Mouse (Mus musculus) cerebellum, adult 9-10 months (tissue): Measurements from ENCODE around the gene Shisa3.

Source experiments
- DNase-seq: peaks from one replicate; pipeline ENCODE4 v3.0.0; 2022

The Shisa3 gene

DNA sequence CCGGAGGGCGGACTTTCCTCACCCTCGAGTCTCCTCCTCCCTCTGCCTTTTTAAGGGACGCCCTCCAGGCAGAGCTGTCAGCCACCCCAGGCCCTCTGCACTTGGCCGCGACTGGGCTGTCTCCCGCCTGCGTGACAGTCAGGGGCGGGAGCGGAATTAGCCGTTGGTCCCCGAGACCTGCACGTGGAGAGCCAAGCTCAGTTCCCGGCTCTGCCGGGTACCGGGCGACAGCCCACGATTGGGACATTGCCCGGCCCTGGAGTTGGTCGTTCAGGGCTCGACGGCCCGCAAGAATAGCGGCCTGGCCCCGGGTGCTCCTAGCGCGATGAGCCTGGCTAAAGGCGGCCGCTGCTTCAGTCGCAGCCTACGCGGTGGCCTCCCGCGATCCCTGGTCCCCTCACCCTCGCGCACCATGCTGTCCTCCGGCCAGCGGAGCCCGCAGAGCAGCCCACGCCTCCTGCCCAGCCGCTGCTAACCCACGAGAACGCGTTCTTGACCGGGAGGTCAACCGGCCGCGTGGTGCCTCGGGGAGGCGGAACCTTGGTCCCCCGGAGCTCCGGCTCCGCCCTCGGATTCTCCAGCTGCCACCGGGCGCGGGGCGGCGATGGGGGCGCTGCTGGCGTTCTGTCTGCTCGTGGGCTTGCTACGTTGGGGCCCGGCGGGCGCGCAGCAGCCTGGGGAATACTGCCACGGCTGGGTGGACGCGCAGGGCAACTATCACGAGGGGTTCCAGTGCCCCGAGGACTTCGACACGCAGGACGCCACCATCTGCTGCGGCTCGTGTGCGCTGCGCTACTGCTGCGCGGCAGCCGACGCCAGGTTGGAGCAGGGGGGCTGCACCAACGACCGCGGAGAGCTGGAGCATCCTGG lies at the start of gene Shisa3:
TSS of gene Shisa3 (plus strand) at position 79 of the 870 bp plus-strand sequence.
- DNase-seq = no peak

DNA sequence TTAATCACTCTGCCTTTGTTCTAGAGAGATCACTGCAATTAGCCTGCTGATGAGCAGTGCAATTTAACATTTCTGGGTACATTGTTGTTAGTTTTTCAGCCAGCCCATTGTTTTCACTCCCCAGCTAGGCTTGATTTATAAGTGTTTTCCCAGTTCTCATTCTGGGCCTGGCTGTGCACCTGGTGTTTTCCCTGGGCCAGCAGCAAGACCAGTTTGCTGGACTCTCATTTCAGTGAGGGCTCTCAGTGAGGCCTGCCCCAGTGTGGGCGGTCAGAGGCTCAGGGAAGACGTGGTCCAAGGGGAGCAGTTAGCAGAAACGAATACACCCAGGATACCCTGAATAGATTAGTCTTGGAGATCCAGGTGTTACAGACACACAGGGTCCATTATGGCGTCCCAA lies 49.0 kb upstream of the Shisa3 start:
- no peak for DNase-seq

DNA sequence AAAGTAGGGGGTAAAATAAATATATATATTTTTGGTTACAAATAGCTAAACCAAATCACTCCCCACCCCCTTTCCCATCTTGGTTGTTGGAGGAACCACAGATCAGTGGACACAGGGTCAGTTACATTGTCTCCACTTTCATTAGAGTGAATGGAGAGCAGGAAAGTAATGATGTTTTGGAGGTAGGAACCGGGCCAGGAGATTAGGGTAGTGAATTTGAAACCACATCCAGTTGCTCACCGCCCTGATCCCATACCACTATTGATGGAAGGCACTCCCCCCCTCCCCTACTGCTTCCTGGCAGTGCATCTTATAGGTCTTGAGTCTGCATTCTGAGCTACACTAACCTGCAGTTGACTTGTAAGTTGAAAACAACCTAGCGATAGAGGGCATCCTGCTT lies 48.6 kb upstream of the Shisa3 start:
- no peak for DNase-seq

DNA sequence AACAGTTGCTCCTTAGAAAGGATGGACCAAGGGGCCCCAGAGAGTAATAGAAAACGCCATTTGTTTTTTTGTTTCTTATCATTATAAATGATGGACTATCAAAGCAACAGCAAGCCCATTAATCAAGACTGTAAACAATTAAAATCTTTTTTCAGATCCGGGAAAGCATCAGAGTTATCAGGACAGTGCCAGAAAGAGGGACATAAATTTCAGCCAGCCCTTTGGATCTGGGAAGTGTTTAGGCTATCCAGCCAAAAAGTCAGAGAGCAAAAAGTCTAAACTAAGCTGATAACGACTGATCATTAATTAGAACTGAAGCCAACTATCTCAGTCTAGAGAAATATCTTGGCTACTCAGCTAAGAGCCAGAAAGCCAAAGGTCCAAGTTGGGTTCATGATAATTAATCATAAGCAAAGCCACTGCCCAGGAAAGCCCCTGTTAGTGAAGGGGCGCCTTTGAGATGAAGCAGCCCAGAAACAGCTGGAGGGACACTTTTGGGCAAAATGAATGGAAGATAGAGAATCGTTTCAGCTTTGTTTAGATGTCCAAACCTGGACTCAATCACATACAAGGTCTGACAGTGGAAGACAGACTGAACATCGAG lies 35.0 kb upstream of the Shisa3 start:
- DNase-seq = no peak

DNA sequence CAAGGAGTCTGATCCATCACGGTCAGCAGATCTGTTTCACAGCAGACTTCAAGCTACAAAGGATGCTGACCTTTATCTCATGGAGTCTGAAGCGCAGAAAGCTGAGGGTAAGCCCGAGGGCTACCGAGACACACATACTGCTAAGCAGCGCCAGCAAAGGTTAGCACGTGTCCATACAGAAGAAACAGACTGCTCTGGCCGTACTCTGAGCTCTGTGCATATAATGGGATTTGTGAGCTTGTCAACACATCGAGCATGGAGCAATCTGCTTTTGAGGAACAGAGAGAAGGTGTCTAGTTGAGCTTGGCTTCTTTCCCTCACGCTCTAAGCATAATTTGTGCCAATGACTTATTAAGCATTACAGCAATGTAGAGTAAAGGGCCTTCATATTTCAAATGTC lies 33.6 kb upstream of the Shisa3 start:
- DNase-seq = no peak

DNA sequence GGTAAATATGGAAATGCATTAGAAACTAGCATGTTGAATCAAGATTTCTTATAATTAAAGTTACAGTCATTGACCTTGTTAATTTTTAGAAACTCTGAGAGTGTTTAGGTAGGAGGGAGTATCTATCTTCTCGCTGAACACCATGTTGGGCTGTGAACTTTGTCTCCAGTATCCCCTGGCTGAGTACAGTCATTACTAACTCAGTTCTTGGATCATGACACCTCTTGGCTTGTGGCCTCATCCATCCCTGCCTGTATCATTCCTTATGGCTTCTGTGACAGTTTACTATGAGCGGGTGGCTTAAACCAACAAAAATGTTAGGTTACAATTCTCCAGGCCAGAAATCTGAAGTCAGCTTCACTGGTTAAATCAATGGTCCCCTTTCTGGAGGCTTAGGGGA lies 32.0 kb upstream of the Shisa3 start:
- no peak for DNase-seq

DNA sequence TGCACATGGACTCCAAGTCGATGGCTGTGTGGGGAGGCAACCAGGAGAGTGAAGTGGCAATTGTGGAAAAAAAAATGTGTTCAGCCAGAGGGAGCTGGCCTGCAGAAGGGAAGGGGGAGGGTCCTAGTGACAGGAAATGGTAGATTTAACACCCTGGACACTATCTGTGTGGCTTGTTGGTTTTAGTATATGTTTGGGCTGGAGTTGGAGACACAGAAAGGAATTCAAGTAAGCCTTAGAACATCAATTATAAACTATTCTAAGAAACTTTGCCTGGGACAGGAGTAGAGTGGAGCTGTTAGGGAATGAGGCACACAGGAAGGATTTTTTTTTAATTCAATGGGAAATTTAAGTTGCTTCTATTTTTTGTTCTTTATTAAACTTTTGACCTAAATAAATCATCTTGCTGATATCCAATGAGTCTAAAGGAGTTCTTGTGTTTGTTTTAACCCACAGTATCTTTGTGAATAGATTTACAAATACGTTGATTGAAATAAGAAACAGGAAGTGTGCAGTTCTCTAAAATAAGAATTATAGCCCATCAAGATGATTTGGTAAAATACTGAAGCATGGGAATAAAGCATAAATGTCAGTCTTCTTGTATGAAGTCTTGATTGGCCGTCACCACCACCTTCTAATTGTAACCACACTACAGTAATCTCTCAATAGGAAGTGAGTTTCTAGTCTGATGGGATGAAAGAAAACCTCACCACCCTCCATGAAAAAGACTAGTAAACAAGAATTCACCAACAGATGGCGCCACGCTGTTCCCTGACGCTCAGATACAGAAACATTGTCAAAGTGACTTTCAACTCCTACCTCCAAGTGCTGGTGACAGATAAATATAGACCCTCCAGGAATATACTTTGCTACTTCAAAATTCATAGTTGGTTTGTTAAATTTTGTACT lies 27.7 kb upstream of the Shisa3 start:
- no peak for DNase-seq

DNA sequence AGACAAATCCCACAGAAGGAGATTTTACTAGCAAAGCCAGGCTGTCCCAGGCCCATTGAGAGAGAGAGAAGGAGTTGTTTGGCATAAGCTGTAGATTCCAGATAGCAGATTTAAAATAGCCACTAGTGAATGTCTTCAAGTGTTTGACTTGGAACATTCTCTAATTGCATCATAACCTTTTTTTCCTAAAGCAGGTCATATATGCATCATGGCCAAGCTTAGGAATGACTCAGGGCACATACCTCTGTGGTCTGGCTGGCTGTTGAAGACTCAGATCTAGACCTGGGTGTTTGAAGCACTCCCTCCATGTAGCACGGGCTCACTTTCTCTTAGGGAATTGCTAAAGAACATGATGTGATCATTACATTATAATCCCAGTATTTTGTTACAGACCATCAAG lies 12.6 kb upstream of the Shisa3 start:
- DNase-seq = no peak

DNA sequence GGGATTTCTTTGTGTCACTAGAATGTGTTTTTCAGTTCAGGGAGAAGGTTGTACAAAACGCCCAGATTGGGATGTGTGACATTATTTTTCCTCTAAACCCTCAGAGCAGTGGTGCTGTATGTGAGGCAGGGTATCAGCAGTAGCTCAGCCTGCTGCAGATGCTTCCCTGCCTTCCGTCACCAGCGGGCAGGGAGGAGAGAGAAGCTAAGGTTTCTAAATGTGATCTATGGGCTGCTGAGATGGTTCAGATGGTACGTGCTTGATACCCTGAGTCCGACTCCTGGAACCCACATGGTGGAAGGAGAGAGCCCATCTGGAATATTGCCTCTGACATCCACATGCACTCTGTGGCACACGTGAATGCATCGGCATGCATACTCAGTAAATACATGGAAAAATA lies 12.1 kb upstream of the Shisa3 start:
- no peak for DNase-seq

DNA sequence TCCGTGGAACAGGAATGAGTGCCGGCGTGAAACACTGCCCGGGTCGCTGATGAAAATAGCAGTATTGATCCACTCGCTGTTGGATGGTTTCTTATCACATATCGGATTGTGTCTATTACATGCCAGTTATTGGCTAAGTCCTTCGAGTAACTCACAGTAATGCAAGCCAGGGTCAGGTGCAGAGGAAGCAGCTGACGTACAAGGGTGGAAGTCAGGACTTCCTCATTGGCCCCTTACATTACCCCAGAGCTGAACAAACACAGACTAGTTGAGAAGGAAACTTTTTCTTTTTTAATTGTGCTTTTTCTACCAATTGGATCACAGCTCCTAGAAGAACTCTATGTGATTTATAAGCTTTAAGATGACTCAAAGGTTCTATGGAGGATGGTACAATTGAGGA lies 7.7 kb upstream of the Shisa3 start:
- DNase-seq = no peak

DNA sequence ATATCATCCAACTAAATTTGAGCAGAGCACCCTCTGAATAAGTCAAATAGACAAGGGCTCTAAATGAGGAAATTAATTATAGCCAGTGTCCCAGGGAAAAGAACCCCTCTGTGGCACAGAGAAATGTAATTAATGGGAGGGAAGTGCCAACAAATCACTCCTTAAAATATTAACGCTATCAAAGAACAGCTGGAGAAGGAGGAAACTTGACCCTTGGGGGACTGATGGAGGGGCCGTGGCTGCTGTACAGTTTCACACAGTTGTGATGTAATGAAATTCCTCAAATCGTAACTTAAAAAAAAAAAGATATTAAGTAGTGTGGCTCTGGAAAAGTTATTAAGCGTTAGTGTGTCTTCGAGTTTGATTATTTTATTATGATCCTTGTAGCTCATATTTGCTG lies 1.7 kb upstream of the Shisa3 start:
- no peak for DNase-seq

DNA sequence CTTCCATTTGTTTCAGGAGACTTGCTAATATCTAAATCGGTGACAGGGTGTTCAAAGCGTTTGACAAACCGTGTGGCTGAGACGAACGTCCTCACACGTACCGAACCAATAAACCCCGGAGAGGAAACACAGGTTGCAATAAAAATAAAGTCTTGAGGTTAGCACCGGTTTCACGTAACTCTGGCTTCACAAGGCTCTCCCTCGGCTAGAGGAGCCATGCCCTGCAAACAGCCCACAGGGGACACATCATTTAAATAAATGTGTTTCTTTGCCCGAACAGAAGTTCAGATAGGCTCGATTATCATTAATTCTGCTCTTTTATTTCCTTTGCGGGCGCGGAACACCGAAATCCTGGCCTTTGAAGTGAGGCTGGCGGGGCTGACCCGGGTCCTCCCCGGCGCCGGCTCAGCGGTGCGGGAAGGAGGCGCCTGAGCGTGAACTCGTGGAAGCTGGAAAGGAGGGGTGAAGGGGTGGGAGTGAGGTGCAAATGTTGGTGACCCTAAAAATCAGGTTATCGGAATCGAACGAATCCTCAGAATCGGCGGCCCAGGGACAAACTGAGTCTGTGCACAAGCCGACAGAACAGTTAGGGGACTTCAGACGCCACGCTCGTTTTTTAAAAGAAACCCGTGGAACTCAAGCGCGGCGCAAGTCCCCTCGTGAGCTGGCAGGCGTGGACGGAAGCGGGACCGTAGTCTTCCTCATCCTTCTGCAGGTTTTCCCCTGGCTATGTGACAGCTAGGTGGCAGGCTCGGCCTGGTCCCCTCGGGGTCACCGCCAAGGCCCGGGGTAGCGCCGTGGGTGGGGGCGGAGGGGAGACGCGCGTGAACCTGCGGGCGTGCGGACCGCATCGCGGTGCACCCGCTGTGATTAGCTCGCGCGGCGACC lies 522 bp upstream of the Shisa3 start:
- DNase-seq = peak; percentile 28

DNA sequence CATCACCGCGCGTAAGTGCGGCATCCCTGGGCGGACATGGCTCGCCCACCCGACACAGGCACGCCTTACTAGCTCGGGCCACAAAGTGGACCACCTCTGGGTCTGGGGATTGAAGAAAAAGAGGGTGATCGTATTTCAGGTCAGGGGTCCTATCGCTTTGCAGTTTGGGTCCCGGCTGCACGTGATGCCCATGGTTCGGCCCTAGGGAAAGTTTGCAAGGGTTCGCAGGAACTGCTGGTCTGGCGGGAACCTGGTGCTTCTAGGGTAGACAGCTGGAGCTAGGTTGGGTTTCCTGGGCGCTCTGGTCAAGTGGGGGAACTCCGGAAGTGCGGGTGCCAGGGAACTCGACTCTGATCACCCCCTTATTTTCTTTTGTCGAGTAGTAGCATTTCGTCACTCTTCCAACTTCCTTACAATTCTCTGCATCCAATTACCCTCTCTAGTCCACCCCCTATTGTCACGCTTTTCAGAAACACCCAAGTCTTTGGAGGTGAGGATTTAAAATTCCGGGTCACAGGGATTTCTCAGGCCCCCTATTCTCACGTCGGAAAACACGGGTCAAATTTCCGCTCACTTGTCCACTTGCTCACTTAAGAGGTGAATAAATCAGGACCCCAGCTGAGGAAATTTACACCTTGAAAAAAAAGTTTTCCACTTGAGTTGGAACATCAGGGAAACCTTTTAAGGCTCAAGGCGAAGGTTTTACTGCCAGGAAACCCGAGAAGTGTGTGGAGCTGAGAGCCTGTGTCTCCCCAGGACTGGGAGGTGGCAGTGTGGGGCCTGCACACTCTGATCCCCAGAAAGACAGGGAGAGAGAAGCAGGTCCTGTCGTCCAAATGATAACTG lies 1.2 kb downstream of the Shisa3 start:
- no peak for DNase-seq

DNA sequence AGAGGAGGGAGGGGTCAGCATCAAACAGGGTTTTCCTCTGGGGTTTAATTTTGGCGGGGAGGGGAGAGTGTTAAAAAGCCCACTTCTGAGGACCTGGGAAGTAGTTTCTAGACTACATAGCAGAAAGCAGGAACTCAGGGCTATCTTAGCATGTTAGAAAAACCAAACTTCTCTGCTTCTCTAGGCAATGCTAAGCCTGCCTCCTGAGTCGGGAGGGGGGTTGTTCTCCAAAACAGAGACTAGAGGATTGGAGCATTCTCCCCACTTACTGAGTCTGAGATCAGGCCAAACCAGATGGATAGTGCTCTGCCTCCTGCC lies 1.8 kb downstream of the Shisa3 start:
- no peak for DNase-seq

DNA sequence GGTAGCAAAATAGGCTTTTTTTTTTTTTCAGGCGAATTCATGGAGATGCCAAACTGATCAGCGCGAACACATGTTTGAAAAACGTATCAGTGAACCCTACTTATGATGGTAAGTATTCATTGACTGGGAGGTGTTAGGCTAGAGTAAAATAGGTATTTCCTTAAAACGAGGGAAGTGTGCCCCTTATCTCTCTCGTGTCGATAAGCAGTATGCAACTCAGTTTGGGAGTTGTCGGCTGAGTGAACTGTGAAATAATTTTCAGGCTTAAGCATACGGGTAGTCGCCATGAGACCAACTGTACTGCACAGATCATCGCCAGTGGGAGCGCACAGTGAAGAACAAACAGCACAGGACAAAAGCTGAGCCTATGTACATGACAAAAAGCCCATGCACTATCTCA lies 13.5 kb downstream of the Shisa3 start:
- no peak for DNase-seq

DNA sequence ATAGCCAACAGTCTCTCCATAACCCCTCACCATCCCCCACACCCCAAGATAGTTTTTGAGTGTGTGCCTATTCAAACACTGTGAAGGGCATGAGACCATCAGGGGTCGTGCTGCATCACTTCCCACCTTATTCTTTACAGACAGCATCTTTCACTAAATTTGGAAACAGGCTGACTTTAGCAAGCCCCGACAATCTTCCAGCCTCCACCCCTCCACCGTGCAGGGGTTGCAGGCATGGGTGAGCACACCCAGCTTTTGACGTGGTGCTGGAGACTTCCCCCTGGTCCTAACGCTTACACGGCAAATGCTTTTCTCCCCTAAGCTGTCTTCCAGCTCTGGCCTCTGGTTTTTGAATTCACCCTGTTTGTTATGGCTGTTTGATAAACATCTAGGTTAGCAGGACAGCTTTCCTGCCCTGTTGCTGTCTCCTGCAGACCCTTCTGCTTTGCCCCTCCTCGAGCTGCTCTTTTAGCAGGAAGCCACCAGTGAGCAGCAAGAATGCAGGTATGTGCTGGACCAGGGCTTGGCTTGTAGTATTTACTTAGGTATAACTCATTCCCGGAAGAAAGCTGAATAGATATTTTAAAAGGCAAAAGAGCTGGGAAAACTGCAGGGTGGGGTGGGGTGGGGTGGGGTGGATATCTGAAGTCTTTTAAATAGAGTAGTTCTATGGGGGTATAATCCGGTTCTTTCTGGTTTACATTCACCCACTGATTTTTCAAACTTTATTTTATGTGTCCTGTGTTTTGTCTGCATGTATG lies 20.7 kb downstream of the Shisa3 start:
- DNase-seq = no peak

DNA sequence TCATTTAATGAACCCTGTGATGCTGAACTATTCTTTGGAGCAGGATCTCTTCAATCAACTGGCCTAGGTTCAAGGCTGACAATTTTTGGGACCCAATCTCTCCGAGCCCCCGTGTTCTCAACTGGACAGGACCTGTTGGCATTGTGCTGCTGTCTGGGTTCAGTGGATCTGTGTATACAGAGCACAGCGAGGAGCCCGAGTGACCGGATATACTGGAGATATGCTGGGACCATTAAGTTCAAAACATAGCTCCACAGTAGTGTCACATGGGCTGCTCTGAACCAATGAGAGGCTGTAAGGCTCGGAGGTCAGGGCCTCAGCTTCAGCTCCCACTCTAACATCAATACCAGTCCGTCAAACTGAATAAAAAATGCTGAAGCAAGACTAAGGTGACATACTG lies 21.8 kb downstream of the Shisa3 start:
- DNase-seq = no peak

DNA sequence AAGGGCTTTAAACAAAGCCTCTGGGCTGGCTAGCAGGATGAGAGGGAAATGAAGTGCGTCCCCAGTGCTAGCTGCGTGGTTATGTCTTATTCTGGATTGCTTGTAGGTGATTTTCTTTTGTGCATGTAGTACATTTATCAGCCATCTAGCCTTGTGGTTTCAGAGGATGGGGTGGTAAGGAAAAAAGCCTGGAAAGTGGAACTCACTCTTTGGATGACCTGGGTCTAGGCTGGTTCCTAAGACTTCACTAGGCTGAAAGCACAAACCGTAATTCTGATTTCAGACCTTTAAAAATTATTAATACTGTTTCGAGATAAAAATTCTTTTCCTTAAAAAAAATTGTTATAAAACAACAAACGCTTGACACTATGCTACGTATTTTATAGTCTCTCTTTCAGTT lies 22.2 kb downstream of the Shisa3 start:
- no peak for DNase-seq

DNA sequence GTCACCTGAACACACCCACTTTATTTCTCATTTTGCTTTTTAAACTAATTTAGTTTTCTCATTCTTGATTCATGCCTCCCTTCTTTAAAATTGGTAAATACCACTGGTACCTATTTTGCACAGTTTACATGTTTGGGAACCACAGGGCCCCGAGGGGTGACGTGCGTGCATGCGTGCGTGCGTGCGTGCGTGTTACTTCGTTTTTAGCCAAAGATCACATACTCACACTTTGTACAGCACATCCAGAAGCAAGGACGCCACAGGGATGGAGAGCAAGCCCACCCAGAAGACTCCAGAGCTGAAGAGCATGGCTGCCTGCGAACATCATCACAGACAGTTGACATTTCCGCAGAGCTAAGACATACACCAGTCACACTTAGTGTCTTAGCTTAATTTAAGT lies 23.6 kb downstream of the Shisa3 start:
- no peak for DNase-seq

DNA sequence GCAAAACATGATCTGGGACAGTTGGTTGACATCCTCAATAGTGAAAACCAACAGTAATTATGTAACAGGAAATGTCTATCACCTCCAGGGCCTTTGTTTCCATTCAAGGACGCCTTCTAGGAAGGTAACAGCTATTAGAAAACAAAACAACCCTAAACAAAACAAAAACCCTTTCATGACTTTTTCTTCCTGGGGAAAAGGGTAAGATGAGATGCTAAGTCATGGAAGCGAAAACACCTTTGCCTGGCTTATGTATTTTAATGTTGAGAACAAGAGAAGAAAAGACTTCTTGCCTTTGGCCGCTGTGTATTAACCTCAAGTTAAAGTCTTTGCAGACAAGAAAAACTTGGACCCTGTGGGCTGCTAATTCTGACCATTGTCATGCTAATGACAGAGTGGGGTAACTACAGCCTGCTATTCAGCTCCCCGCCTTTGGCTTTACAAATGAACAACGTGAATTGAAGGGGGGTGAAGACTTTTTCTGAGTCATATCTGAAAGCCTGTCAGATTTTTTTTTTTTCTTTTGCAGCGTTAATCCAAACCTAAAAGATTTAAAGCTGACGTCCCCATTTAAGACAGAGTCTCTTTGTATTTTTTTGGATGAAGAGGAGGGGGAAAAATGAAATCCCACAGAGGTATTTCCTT lies 25.6 kb downstream of the Shisa3 start:
- DNase-seq = no peak
